Mouse (Mus musculus) WW6 (cell line): ENCODE results near the gene Id1.

ENCODE experiments used
- DNase-seq: peaks from one replicate; pipeline ENCODE4 v3.0.0-alpha.2; 2013; ENCODE audit warnings: low read depth, low spot score

Id1 gene

DNA sequence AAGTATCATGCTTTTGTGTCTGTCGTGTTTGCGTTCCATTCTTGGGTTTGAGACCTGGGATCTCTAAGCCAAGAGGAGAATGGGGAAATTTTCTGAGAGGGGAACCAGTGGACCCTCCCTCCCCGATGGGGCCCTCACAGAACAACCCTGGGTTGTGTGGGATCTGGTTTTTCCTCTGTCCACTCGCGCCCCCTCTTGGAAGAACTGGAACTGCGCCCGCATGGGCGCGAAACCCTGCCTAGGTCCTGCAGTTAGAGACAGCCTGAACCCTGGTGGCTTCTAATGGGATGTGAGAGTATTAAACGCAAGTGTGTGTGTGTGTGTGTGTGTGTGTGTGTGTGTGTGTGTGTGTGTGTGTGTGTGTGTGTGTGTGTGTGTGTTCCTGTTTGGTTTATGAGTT is 6.4 kb downstream of the Id1 start:
- no peak for DNase-seq

DNA sequence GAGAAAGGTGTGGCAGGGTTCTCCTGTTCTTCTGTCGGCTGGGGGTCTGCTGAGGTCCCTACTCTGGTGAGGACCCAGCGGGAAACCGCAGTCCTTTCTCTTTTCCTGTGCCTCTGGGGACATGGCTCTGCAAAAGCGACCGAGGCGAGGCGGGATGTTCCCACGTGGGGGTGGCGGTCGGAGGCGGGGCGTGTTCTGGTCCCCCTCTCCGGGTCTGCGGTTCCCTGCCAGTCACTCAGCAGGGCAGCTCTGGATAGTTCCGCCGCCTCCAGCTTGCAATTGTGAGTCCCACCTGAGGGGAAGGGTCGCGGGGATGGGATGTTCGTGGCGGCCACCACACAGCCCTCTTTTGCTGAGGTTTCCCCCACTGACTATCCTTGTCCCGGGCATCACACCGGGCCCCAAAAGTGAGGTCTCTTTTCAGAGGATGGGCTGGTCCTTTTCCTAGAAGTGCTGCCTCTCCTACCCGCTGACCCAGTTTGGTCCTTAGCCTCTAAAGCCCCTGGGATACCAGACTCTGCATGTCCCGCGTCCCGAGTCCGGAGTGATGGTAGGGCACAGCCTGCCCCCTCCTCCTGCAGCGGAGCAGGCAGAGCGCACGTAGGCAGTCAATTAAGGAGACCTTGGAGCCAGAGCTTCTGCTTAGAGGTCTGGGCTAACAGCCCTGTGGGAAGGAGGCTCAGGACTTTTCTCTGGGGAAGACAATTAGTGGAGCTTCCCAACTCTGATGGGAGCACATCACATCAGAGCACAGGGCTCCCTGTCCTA is 18.1 kb downstream of the Id1 start, which contains the start of gene Cox4i2:
TSS of gene Cox4i2 (plus strand) at position 230 of the 768 bp plus-strand sequence.
- DNase-seq, result no peak

DNA sequence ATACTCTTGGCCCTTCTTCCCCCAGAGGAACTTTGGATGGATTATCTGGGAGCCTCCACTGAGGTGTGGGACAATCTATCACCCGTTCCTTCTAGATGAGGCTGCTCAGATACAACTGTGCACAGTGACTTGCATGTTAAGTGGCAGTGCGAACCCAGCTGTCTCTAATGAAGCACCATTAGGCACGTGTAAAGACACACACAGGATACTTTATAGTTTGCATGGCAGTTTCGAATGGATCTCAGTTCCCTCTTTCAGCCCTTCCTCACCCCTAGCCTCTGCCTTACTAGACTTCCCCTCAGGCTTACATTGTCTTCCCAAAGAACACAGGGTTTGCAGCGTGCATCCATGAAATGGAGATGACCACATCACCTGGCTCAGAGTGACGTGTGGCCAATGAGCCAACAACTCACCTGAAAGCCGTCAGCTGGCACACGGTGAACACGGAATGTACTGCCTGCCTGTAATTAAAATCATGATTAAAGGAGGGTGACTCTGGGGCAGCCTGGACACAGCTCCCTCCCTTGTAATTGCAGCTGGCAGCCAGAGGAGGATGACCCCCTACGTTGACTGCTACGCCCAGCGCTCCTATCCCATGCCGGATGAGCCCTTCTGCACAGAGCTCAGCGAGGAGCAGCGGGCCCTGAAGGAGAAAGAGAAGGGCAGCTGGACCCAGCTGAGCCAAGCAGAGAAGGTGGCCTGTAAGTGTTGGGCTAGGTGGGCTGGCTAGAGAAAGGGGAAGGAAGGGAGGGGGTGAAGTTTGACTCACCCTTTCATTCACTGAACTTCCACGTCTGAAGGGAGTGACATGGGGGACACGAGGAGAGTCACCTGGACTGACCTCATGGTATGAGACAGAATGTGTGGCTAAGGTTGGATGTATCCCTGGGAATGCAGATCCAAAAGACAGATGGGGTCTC is 20.7 kb downstream of the Id1 start:
- no peak for DNase-seq

DNA sequence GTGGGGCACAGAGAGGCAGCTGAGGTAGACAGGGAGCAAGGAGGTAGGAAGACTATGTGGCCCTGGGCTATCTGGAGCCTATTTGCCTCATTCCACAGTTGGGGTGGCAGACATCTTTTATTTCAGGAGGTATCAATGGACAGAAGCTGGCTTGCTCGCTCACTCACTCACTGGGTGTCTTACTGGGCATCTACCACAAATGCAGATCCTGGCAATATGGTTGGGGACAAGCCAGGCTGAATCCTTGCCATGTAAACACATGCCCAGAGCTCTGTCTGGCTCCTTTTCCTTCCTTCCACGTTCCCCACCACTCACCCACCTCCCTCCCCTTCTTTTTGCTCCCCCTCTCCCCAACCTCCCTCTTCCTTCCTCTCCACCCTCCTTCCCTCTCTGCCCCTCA is 21.4 kb downstream of the Id1 start:
- no peak for DNase-seq

DNA sequence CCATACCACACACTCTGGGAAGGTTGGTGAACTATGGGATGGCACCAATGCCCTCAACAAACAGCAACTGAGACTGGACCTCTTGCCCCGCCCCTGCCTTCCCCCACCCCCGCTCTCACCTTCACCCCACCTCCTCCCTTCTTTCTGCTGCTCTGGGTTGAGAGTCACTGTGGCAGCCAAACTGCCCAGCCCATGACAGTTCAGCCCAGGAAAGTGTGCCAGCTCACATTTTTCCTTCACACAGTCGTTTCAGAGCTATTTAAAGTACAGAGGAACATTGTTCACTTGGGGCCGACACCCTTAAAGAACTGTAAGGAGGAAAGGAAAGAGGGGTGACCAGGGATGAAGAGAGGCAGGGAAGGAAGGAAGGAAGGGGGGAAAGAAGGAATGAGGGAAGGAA is 22.3 kb downstream of the Id1 start:
- no peak for DNase-seq

DNA sequence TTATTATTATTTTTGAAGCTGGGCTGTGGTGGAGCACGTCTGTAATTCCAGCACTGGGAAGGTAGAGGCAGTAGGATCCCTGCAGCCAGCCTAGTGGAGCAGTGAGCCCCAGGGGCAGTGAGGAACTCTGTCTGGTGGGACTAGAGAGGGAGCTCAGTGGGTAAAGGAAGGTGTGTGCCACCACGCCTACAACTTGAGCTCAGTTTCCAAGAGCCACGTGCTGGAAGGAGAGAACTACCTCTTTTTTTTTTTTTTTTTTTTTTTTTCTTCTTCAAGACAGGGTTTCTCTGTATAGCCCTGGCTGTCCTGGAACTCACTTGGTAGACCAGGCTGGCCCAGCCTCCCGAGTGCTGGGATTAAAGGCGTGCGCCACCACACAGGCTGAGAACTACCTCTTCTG is 27.3 kb downstream of the Id1 start:
- no peak for DNase-seq

DNA sequence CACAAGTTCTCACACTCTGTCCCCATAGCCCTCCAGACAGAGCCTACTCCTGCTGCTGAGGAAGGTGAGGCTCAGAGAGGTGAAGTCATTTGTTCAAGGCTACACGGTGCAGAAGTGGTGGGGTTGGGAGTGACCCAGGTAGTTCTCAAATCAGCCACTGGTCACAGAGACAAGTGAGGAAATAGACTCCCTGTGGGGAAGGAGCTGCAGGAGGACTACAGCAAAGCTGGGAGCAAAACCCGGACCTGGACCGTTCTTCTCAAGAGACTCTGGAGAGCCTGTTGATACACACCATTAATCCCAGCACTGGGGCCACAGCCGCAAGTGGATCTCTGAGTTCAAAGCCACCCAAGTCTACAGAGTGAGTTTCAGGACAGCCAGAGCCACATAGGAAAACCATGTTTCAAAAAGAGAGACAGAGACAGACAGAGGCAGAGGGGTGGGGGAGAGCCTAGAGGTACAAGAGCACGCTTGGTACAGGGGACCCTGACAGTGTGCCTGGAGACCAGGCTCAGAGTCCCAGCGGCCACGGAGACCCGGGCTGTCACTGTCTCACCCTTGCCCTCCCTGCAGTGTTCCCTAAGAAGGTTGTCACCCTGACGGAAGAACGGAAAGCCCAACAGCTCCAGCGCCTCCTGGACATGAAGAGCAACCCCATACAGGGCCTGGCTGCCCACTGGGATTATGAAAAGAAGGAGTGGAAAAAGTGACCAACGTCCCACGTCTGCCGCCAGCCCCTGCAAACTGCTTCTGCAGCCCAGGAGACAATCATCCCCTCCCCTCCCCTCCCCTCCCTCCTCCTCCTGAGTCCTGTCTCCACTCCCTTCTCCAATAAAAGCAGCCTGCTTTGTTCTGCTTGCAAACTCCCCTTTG is 28.4 kb downstream of the Id1 start:
- no peak for DNase-seq

DNA sequence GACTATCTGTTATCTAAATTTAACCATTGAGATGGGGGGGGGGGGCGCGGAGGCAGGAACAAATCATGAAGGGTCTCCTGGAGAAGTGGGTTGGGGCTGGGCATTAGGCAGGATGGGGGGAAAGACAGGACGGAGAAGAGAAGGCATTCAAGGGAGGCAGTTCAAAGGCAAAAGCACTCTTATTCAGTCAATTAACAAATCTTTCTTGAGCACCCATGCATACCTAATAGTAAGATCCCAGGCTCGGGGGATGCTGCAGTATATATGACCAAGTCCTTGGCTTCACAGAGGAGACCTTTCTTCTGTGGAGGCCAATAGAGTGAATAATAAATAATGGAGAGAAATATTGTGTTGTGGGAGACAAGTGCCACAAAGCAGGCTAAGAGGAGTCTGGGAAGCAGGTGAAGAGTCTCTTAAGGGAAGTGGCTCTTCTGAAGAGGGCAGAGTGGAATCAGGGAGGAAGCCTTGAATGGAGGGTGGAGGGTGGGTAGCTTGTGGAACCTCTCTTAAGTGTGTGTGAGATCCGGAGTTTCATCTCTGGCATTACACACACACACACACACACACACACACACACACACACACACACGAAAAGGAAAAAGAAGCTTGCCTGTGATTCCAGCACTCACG is 29.1 kb downstream of the Id1 start:
- no peak for DNase-seq

DNA sequence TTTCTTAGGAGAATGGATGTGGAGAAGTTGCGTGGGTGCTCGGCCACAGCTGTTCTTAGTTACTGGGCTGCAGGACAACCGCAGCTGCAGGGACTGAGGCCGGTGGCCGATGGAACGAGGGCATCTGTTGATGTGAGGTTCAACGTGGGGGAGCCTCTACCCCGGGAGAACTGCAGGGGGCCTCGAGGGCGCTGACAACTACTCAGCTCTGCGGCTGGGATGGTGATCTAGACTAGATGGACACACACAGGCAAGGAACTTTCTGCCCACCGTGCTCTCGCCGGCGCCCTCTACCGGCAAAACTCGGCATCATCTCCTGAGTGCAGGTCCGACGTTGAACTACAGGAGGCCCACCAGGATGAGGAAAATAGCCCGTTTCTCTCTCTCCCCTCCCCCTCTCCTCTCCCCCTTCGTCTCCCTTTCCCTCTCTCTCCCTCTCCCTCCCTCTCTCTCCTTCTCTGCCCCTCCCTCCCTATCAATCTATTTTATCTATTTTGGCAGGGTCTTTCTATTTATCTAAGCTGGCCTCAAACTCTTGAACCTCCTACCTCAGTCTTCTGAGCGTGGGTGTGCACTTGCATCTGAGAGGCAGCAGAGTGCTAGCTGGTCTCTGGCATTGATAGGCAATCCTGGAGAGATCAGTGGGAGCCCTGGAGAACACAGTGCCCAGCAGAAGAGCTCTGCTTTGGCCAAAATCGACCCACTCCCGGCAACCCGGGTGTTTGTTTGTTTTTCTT is 30.5 kb downstream of the Id1 start:
- peak; percentile 81 for DNase-seq

DNA sequence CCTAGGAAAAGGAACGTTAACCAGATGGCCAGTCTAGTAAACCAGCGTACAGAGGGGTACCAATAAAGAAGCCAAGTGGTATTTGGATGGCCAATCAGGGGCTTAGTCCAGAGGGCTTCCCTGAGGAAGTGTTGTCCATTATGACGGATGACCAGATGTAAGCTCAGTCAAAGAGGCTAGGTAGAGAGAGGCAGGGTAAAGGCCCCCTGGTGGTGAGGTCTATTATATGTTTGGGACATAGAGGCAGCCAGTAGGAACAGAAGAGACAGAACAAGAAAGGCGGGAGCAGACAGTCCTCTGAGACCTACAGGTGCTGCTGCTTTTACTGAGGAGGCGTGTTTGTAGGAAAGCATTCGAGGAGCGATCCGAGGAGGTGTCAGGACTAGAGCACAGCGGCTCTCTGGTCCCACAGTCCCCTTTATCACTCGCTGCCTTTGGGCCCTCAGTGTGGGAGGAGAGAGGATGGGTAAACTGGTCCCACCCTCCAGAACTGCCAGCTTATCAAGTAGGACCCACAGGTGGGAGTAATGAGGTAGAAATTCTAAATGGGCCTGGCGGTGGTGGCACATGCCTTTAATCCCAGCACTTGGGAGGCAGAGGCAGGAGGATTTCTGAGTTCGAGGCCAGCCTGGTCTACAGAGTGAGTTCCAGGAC is 31.7 kb downstream of the Id1 start:
- DNase-seq, result no peak

DNA sequence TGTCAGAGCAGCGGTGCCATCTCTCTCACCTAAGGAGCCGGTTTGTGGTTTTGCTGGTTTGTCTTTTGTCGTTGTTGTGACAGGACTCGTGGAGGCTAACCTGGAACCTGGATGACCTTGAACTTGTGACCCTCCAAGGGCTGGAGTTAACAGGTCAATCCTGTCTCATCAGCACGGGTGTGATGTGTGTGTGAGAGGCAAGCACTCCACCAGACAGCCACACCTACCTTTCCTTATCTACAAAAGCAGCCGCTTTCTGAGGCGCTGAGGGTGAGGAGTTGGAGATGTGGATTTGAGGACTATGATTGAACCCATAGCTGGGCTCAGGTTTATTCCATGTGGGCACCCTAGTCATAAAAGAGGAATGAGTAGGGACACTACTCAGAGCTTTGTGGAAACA is 33.6 kb downstream of the Id1 start:
- no peak for DNase-seq

DNA sequence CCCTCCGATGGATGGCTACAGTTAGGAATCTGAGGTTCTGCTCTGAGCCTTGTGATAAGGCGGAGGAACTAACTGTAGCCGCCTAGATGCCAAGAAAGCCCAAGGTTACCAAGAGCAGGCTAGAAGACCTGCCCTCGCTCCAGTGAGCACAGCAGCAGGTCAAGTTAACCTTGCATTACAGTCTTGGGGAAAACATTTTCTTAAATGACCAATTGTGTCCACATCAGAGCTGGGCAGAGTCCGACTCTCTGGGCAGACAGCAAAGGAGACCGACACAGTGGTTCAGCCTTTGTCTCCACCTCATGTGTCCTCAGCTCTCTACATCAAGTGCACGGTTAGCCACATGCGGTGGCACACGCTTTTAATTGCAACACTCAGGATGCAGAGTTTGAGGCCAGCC is 35.5 kb downstream of the Id1 start:
- DNase-seq, result no peak

DNA sequence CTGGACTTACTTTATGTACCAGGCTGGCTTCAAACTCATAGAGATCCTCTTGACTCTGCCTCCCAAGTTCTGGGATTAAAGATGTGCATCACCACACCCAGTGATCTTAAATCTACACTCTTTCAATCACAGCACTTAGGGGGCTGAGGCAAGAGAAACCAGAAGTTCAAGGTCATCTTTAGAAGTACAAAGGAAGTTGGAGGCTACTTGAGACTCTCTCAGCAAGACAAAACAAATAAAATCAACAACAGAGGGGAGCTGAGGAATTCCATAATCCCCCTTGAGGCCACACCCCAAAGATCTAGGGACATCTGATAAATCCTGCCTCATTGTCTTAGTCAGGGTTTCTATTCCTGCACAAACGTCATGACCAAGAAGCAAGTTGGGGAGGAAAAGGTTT is 36.2 kb downstream of the Id1 start:
- no peak for DNase-seq

DNA sequence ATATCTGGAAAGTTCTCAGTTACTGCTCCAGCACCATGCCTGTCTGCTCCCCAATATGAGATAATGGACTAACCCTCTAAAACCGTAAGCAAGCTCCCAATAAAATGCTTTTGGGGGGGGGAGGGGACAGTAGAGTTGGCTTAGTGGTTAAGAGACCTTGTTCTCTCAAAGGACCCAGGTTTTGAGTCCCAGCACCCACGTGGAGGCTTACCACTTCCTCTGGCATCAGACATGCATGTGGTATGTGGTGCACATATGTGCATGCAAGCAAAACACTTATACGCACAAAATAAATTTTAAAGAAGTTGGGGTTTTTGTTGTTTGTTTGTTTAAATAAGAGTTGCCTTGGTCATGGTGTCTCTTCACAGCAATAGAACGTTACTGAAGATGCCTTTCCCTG is 39.3 kb downstream of the Id1 start:
- DNase-seq, result no peak

DNA sequence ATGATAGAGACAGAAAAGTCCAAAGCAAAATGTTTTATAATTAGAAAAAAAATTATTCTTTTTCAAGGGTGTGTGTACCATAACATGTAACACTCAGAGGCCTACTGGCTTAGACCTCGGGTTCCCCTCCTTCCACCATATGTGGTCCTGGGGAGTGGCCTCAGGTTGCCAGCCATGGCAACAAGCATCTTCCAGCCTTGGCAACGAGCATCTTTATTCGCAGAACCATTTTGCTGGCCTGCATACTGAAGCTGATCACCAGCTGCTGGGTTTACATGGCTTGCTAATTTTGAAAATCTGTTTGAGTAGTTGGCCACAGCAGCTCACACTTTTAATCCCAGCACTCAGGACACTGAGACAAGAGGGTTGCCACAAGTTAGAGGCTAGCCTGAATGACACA is 40.0 kb downstream of the Id1 start:
- no peak for DNase-seq

DNA sequence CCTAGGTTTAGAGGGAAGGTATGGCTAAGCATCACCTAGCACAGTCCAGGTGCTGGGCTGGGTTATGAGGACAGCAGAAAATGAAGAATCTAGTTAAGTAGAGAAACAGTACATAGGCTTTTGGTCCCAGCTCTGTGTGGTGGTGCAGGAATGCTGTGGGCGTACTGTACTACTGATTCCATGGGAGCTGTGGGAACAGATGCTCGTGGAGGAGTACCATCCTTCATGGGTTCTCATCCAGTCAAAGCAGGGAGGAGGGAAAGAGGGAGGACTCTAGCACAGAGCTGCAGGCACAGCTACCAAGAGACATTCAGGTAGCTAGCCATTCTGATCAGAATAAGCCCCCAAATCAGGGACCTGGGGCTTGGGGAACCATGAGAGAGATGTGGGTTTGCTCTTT is 40.4 kb downstream of the Id1 start:
- DNase-seq, result no peak

DNA sequence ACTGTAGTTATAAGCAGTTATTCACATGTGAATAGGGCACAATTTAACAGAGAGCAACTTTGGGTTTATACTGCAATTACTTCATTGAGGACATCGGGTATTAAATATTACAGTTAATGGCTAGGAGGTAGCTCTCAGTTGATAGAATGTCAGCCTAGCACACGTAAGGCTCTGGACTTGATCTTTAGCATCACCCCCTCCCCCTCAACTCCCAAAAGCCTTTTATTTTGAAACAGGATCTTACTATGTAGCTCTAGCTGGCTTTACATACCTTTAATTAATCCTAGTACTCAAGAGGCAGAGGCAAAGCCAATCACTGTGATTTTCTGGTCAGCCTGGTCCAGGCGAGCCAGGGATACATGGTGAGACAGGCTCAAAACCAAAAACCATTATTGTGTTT is 41.0 kb downstream of the Id1 start:
- DNase-seq, result no peak

DNA sequence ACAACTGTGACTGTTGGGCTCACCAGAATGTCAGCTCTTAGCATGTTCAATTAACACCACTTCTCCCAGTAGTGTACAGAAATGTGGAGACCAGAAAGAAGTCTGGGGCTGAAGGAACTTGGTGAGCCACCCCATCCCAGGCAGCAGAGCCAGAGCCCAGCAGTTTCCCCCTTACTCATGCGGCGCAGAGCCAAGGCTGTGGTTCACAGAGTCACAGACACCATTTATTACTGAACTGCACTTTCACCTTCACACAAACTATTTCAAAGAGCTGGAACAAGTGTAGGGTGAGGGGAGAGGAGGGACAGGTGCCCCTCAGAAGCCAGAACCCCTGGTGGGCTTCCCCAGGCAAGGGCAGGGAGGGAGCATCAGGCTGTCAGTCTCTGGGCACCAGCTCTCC is 44.4 kb downstream of the Id1 start:
- no peak for DNase-seq

DNA sequence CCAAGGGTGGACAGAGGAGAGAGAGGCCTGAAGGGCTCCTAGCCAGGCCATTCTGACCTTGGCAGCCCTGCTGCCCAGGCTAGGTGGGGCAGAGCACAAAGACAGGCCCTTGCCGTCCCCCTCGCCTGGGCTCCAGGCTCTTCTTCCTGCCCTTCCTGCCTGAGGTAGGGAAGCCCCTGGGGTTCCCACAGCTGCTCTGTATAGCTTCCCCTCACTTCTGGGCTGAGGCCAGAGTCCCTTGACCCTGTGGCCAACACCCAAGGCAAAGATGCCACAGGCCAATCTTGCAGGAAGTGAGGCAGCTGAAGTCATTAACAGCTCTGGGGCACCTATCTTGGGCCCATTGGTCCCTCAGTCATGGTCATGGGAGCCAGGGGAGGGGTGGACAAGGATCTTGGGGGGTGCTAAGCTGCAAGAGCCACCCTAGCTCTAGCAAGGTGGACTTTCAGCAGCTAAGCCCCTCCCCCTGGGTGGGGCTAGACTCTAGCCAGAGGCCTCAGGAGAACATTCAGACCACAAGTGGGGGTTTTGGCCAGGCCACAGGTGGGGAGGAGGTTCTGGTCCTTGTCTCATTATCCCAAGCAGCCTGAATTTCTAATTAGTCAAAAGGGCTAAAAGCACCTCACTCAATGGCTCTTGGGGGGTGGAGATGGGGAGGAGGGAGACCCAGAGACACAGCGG is 45.1 kb downstream of the Id1 start:
- DNase-seq, result no peak

DNA sequence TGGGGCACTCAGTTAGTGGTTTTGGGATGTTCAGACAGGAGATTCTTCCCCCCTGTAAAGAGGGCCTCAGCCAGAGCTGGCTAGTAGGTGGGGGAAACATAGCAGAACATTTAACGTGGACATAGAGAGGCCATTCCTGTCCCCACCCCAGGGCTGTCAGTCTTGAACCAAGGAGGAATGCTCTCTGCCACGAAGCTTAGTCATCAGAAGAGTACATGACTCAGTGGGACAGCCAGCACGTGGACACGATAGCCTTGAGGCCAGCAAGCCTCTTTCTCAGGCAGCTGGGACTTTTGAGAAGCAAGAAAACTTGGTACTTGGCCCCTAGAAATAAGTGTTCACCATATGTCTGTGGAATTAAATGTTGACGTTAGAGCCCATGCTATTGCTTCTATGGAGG is 46.6 kb downstream of the Id1 start:
- no peak for DNase-seq
